Mouse (Mus musculus): ENCODE data around the gene Cbs.
A peak's percentile ranks its signal among the peaks of the same experiment; 100 is the strongest.

Cbs gene

GRCm38 (mm10) chr17:31590846-31591245, 46.2 kb downstream of the Cbs start:
- DNase-seq (ENCODE audit: low spot score in 2 of 2): no peak

- no peak for DNase-seq (ENCODE audit: low spot score in 2 of 2)
Measured at GRCm38 (mm10) chr17:31588726-31589125, 48.3 kb downstream of the Cbs start.

GRCm38 (mm10) chr17:31588115-31588514, 48.9 kb downstream of the Cbs start:
- DNase-seq (ENCODE audit: low spot score in 2 of 2): no peak

GRCm38 (mm10) chr17:31583781-31584180, 53.3 kb downstream of the Cbs start:
- no peak for DNase-seq (ENCODE audit: low spot score in 2 of 2)

GRCm38 (mm10) chr17:31583185-31583584, 53.9 kb downstream of the Cbs start:
- DNase-seq (ENCODE audit: low spot score in 2 of 2): no peak

GRCm38 (mm10) chr17:31580344-31580743, 56.7 kb downstream of the Cbs start:
- no peak for DNase-seq (ENCODE audit: low spot score in 2 of 2)

GRCm38 (mm10) chr17:31576394-31577175, 60.5 kb downstream of the Cbs start:
- DNase-seq (ENCODE audit: low spot score in 2 of 2): no peak

- DNase-seq (ENCODE audit: low spot score in 2 of 2): no peak
Measured at GRCm38 (mm10) chr17:31574662-31575061, 62.4 kb downstream of the Cbs start.

- DNase-seq (ENCODE audit: low spot score in 2 of 2): no peak
Measured at GRCm38 (mm10) chr17:31571689-31572088, 65.3 kb downstream of the Cbs start.

- DNase-seq (ENCODE audit: low spot score in 2 of 2): no peak
Measured at GRCm38 (mm10) chr17:31570321-31570925, 66.6 kb downstream of the Cbs start.

- DNase-seq (ENCODE audit: low spot score in 2 of 2): no peak
Measured at GRCm38 (mm10) chr17:31569756-31570155, 67.3 kb downstream of the Cbs start.

GRCm38 (mm10) chr17:31566276-31566675, 70.8 kb downstream of the Cbs start:
- no peak for DNase-seq (ENCODE audit: low spot score in 2 of 2)

- peak; percentile 59 to 66 for DNase-seq (ENCODE audit: low spot score in 2 of 2)
Measured at GRCm38 (mm10) chr17:31565141-31566056, 71.6 kb downstream of the Cbs start.

GRCm38 (mm10) chr17:31564858-31565140, 72.2 kb downstream of the Cbs start:
- DNase-seq (ENCODE audit: low spot score in 2 of 2): no peak

GRCm38 (mm10) chr17:31564015-31564857, 72.8 kb downstream of the Cbs start, which contains the start of gene Pknox1:
Gene Pknox1, plus strand, starts transcription at chr17:31564734.
- peak; percentile 97 to 99 for DNase-seq (ENCODE audit: low spot score in 2 of 2)

GRCm38 (mm10) chr17:31563632-31564014, 73.4 kb downstream of the Cbs start:
- DNase-seq (ENCODE audit: low spot score in 2 of 2): peak; percentile 33 to 52

GRCm38 (mm10) chr17:31559021-31559789, 77.8 kb downstream of the Cbs start:
- peak in 1 of 2 experiments; percentile 44 for DNase-seq (ENCODE audit: low spot score in 2 of 2)

Measured in heart, adult 9 months (tissue).